In the genomic region with DNA sequence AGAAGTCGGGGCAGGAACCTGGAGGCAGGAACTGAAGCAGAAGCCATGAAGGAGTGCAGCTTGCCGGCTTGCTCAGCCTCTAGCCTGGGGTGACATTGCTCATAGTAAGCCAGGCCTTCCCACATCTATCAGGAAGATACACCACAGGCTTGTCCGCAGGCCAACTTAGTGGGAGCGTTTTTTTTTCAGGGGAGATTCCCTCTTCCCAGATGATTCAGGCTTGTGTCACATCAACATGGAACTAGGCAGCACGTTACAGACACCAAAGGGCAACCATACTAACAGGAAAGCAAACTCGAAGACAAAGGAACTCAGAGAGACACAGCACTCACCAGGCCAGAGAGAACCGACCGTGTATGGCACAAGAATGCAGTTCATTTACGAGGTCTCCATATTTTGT, we compare ENCODE assay signal across 21 mouse cellular contexts.
DNase-seq lines count a peak whose midpoint lies in the region; ATAC-seq lines count a peak whose summit lies in the region.
"Had no signal": no experiment of that assay in that cellular context is flagged by ENCODE, and none has a peak within 500 bp of the region (broad histone marks: within the 10 kb centered on the region; RNA-seq: fewer than 3 reads in every experiment).

No protein-coding gene starts in this region.

- 73% methylated on average over 9 of the region's 9 CpGs for WGBS in liver, embryonic 11.5 days

- no peaks in the 10 kb centered on the region for H3K9me3 ChIP-seq in liver, embryonic 11.5 days (ENCODE audit: control insufficient read depth, low read length)
- H3K9me3 ChIP-seq: embryonic facial prominence, embryonic 10.5 days; embryonic facial prominence, embryonic 12.5 days; forebrain, embryonic 13.5 days; forebrain, embryonic 15.5 days; G1E had no signal

- H3K4me1 ChIP-seq in liver, embryonic 11.5 days (replicated peaks; ENCODE audit: control insufficient read depth, insufficient read depth, low read length): peaks cover 14% of the 10 kb centered on the region

- peak; percentile 91 for DNase-seq in 3T3-L1 (ENCODE audit: low read depth, low spot score)
- DNase-seq in NIH3T3 (ENCODE audit: low read depth): peak; percentile 51
- DNase-seq in layer of hippocampus, postnatal 36 days: no peak
- DNase-seq in liver, embryonic 11.5 days (ENCODE audit: low spot score): no peak
- no peak for DNase-seq in layer of hippocampus, adult 9-11 months
- DNase-seq: adrenal gland, adult 2 months; adrenal gland, postnatal 10 days; adrenal gland, postnatal 25 days; cerebellum, adult 11 months; cerebellum, adult 18-20 months; cerebellum, adult 8-10 months; cerebellum, adult 9-11 months; cerebellum, postnatal 14 days; cerebellum, postnatal 36 days; forebrain, postnatal 0 days had no signal

- no peak overlapping the region for H3K4me2 ChIP-seq in liver, embryonic 11.5 days
- H3K4me2 ChIP-seq: embryonic facial prominence, embryonic 12.5 days; forebrain, embryonic 13.5 days; forebrain, embryonic 15.5 days had no signal

- no peaks in the 10 kb centered on the region for H3K36me3 ChIP-seq in liver, embryonic 11.5 days (ENCODE audit: control insufficient read depth, insufficient read depth, low read length)
- H3K36me3 ChIP-seq: embryonic facial prominence, embryonic 10.5 days; embryonic facial prominence, embryonic 12.5 days; forebrain, embryonic 15.5 days; G1E had no signal

- H3K4me3 ChIP-seq in liver, embryonic 11.5 days (ENCODE audit: low read depth, low read length): no peak overlapping the region
- H3K4me3 ChIP-seq: embryonic facial prominence, embryonic 10.5 days; embryonic facial prominence, embryonic 12.5 days; forebrain, embryonic 13.5 days; forebrain, embryonic 15.5 days had no signal

- no peak for ATAC-seq in liver, embryonic 11.5 days (replicated peaks; ENCODE audit: low FRiP score)
- ATAC-seq: CD4-positive, CD25-positive, alpha-beta regulatory T cell, adult 4 months; forebrain, embryonic 13.5 days; forebrain, embryonic 15.5 days; forebrain, postnatal 0 days had no signal

- peaks cover 12% of the 10 kb centered on the region for H3K27me3 ChIP-seq in liver, embryonic 11.5 days (replicated peaks; ENCODE audit: control insufficient read depth, insufficient read depth, low read length)
- H3K27me3 ChIP-seq: embryonic facial prominence, embryonic 12.5 days; forebrain, embryonic 15.5 days had no signal

- H3K27ac ChIP-seq in liver, embryonic 11.5 days (ENCODE audit: low read depth, low read length): no peak overlapping the region
- H3K27ac ChIP-seq: embryonic facial prominence, embryonic 10.5 days; embryonic facial prominence, embryonic 12.5 days; forebrain, embryonic 13.5 days; forebrain, embryonic 15.5 days had no signal

- H3K9ac ChIP-seq in liver, embryonic 11.5 days (ENCODE audit: low read depth, low read length): no peak overlapping the region
- H3K9ac ChIP-seq: embryonic facial prominence, embryonic 12.5 days; forebrain, embryonic 13.5 days; forebrain, embryonic 15.5 days; forebrain, postnatal 0 days had no signal

Comparison
In these comparisons a context has a peak if more than half of its experiments do, and no peak if none do; other contexts are left out.
1. DNase-seq: peak in 3T3-L1 (single experiment) and NIH3T3 (single experiment); none in layer of hippocampus, postnatal 36 days (0 of 2), liver, embryonic 11.5 days (single experiment) and layer of hippocampus, adult 9-11 months (single experiment).